Mouse (Mus musculus) C2C12 (cell line): ENCODE results near the gene Ccm2l. TPM values are rescaled to one million over a fixed set of nuclear protein-coding genes. Genes with fewer than 3 reads are reported as not detected.
A peak's percentile ranks its signal among the peaks of the same experiment; 100 is the strongest.

Source experiments
- H3K27me3 ChIP-seq: one replicate; pipeline ENCODE4 v1.6.1; 2011; ENCODE audit not compliant: control insufficient read depth, insufficient read depth, insufficient read length
- H3K36me3 ChIP-seq: one replicate; pipeline ENCODE4 v1.6.1; 2011; ENCODE audit not compliant: control insufficient read depth, insufficient read depth
- H3K4me3 ChIP-seq: one replicate; pipeline ENCODE4 v1.5.1; 2011; ENCODE audit warnings: mild to moderate bottlenecking, control low read depth; ENCODE audit not compliant: poor library complexity, insufficient read depth, severe bottlenecking
- H3K79me2 ChIP-seq: one replicate; pipeline ENCODE4 v1.6.1; 2011; ENCODE audit not compliant: control insufficient read depth, insufficient read depth
- H3K79me3 ChIP-seq: one replicate; pipeline ENCODE4 v1.6.1; 2011; ENCODE audit warnings: low read depth, control low read depth
- H3ac ChIP-seq: one replicate; pipeline ENCODE3; 2011; ENCODE audit warnings: low read depth; ENCODE audit not compliant: control insufficient read depth, insufficient read length
- CEBPB ChIP-seq: IDR thresholded peaks from one replicate; pipeline ENCODE4 v1.6.1; 2011; ENCODE audit warnings: low read depth, mild to moderate bottlenecking, control low read depth, moderate library complexity
- CTCF ChIP-seq: IDR thresholded peaks from one replicate; pipeline ENCODE4 v1.5.1; 2011; ENCODE audit not compliant: control insufficient read depth, insufficient read depth, insufficient read length
- FOSL1 ChIP-seq: IDR thresholded peaks from one replicate; pipeline ENCODE4 v1.8.0; 2011; ENCODE audit warnings: mild to moderate bottlenecking, low read length; ENCODE audit not compliant: poor library complexity, insufficient read depth, severe bottlenecking
- MAX ChIP-seq: IDR thresholded peaks from one replicate; pipeline ENCODE4 v1.6.1; 2011; ENCODE audit warnings: mild to moderate bottlenecking, control low read depth
- MYOD1 ChIP-seq: IDR thresholded peaks from one replicate; pipeline ENCODE4 v1.6.1; 2011; ENCODE audit warnings: low read depth; ENCODE audit not compliant: control insufficient read depth, insufficient read length
- MYOG ChIP-seq: IDR thresholded peaks from one replicate; pipeline ENCODE4 v1.6.1; 2011; ENCODE audit not compliant: control insufficient read depth, insufficient read length; ENCODE audit errors: extremely low read depth
- USF1 ChIP-seq: IDR thresholded peaks from one replicate; pipeline ENCODE4 v1.6.1; 2011; ENCODE audit warnings: low read depth, mild to moderate bottlenecking, control low read depth, moderate library complexity
- polyA plus RNA-seq: library from polyadenylated mRNA; unstranded; fragments of >200 nt; fragmentation: generic; extraction: Trizol; gene quantifications from one replicate; pipeline ENCODE4 v1.2.1, GENCODE M21; 2012; ENCODE audit warnings: missing spikeins

Gene Ccm2l
- polyA plus RNA-seq, 1 experiment = not detected

DNA sequence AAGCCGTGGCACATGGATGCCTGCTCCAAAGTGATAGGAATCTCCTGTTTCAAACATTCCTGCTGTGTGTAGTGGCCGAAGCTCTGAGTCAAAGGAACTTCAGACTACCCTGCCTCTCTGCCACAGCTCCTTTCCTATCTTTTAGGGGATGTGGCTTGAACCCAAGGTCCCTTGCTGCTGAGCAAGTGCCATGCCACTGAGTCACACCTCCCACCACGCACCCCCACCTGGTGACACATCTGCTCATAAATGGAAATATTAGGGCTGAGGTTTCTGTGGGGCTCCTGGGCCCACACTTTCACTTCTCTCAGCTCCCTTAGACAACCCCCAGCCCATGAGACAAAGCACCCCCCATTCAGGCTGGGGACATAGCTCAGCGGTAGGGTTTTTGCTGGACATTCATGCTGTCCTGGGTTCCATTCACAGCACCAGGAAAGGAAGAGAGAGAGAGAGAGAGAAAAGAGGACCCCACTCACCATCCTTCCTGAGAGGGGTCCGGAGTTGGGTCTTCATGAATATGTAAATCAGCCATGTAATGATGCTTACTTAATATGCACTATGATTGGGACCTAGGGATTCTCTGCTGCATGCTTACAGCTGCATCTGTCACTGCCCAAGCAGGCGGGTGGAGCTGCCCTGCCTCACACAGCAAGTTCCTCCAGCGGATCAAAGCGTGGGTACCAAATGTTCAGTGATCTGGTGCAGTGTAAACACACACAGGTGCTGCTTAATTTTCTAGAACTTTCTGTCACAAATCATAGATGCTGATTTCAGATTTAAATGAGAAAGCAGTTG lies 56.3 kb downstream of the Ccm2l start:
- Histone ChIP-seq H3ac (no peak overlapping the region), H3K27me3 (peaks cover 4% of the 10 kb centered on the region), H3K4me3 (no peak overlapping the region), H3K36me3 (no peaks in the 10 kb centered on the region), H3K79me3 (no peaks in the 10 kb centered on the region), H3K79me2 (no peaks in the 10 kb centered on the region)
- TF ChIP-seq CEBPB = no peak
- no peak for TF ChIP-seq MYOG
- no peak for TF ChIP-seq MYOD1
- peak; percentile 83 for TF ChIP-seq MAX
- TF ChIP-seq USF1 = no peak
- TF ChIP-seq CTCF = no peak
- TF ChIP-seq FOSL1 = peak; percentile 68

DNA sequence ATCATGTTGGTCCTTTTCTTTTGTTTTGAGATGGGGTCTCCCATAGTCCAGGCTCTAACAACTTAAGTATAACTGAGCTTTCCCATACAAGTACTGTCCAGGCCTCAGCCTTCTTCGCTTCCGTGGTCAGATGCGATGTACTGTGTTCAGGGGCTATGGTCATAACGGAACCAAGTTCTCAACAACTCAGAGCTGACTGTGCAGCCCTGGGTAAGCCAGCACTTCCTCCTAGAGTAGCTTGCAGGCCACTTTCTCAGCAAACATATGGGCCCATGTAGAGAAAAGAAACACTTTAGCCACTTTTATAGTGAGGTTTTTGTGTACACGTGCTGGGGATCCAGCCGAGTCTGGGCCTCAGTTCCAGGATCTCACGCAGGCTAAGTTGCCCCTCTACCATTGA lies 56.9 kb downstream of the Ccm2l start:
- Histone ChIP-seq H3K27me3 (peaks cover 4% of the 10 kb centered on the region), H3ac (no peak overlapping the region), H3K4me3 (no peak overlapping the region), H3K79me3 (no peaks in the 10 kb centered on the region), H3K79me2 (no peaks in the 10 kb centered on the region), H3K36me3 (no peaks in the 10 kb centered on the region)
- TF ChIP-seq MYOG (no peak), MAX (no peak), MYOD1 (no peak), CTCF (no peak)

DNA sequence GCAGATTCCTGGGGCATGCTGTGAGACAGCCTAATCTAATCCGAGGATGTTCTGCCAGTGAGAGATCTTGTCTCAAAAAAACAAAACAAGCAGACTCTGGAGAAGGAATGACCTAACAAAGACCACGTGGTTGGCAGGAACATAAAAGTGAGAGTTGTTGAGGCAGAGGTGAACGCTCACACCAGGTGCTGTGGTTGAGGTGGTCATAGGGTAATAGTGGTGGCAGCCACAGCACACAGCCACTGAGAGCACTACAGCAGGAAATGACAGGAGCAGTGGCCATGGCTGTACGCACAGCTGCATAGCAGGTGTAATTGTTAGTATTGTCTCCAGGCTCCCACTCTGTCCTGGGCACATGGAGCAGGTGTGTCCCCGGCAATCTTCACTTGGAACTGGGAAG lies 60.1 kb downstream of the Ccm2l start:
- no peak overlapping the region for H3K4me3 ChIP-seq
- no peaks in the 10 kb centered on the region for H3K79me3 ChIP-seq
- TF ChIP-seq MAX = no peak
- TF ChIP-seq CTCF = no peak
- TF ChIP-seq MYOD1 = peak; percentile 60
- TF ChIP-seq USF1 = peak; percentile 7
- H3K27me3 ChIP-seq = peaks cover 4% of the 10 kb centered on the region
- H3ac ChIP-seq = no peak overlapping the region
- H3K79me2 ChIP-seq = no peaks in the 10 kb centered on the region
- no peaks in the 10 kb centered on the region for H3K36me3 ChIP-seq

DNA sequence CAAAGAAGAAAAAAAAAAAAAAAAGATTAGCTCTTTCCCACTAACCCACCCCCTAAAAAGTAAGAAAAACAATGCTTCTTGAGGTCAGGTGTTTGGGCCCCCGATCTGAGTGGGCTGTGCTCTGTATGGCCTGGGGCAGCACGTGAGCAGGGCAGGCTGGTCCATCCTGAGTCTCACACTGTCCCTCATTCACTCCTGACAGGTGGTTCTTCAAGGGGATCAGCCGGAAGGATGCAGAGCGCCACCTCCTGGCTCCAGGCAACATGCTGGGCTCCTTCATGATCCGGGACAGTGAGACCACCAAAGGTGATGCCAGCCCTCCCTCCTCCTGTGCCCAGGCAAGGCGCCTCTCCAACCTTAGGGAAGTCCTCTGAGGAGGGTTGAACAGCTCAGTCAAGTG lies 65.3 kb downstream of the Ccm2l start:
- Histone ChIP-seq H3K27me3 (peaks cover 8% of the 10 kb centered on the region), H3ac (no peak overlapping the region), H3K4me3 (no peak overlapping the region), H3K36me3 (no peaks in the 10 kb centered on the region), H3K79me3 (no peaks in the 10 kb centered on the region), H3K79me2 (no peaks in the 10 kb centered on the region)
- TF ChIP-seq CTCF (peak; percentile 40), CEBPB (no peak), FOSL1 (no peak), MYOD1 (no peak), USF1 (no peak)

Other genes with a start within 250 kb of the Ccm2l start
- 67.3 TPM for gene Bcl2l1, start 234.2 kb upstream of the Ccm2l start, polyA plus RNA-seq
- 54.8 TPM for gene Tpx2, start 218.0 kb upstream of the Ccm2l start, polyA plus RNA-seq
- gene Mylk2, start 154.6 kb upstream of the Ccm2l start, polyA plus RNA-seq = 3.9 TPM
- 55.0 TPM for gene Foxs1, start 132.7 kb upstream of the Ccm2l start, polyA plus RNA-seq
- gene Dusp15, start 114.3 kb upstream of the Ccm2l start, polyA plus RNA-seq = 0.06 TPM
- gene Ttll9, start 103.5 kb upstream of the Ccm2l start, polyA plus RNA-seq = 0.16 TPM
- gene Pdrg1, start 50.5 kb upstream of the Ccm2l start, polyA plus RNA-seq = 61.2 TPM
- gene Xkr7, start 34.1 kb upstream of the Ccm2l start, polyA plus RNA-seq = not detected
- gene Hck, start 42.5 kb downstream of the Ccm2l start, polyA plus RNA-seq = 0.32 TPM
- gene Tm9sf4, start 95.3 kb downstream of the Ccm2l start, polyA plus RNA-seq = 43.4 TPM
- 0.08 TPM for gene Tspyl3, start 159.5 kb downstream of the Ccm2l start, polyA plus RNA-seq
- 4.5 TPM for gene Plagl2, start 175.5 kb downstream of the Ccm2l start, polyA plus RNA-seq
- gene Pofut1, start 175.6 kb downstream of the Ccm2l start, polyA plus RNA-seq = 14.3 TPM
- 8.6 TPM for gene Kif3b, start 225.5 kb downstream of the Ccm2l start, polyA plus RNA-seq